Mouse (Mus musculus) intestine, embryonic 16.5 days (tissue): ENCODE results near the gene Cog3. TPM values are rescaled to one million over a fixed set of nuclear protein-coding genes. Genes with fewer than 3 reads are reported as not detected.

Experiments
- ATAC-seq: fragments of 200-750 bp; cut with Nextera tagmentation; 2 replicates; pipeline ENCODE4 v1.8.0; 2017; ENCODE audit warnings: moderate TSS enrichment, moderate library complexity
- H3K27ac ChIP-seq: fragments of 300-500 bp; sonication (generic); 2 replicates; pipeline ENCODE4 v1.5.1; 2014; ENCODE audit warnings: mild to moderate bottlenecking, low read length
- H3K27me3 ChIP-seq: fragments of 300-500 bp; sonication (generic); replicated peaks from 2 replicates; pipeline ENCODE4 v1.6.1; 2014; ENCODE audit warnings: low read length, control low read depth, mixed read lengths; ENCODE audit not compliant: control insufficient read depth, insufficient read depth
- H3K36me3 ChIP-seq: fragments of 300-500 bp; sonication (generic); 2 replicates; pipeline ENCODE4 v1.6.1; 2014; ENCODE audit warnings: low read length, control low read depth; ENCODE audit not compliant: control insufficient read depth, insufficient read depth
- H3K4me1 ChIP-seq: fragments of 300-500 bp; sonication (generic); 2 replicates; pipeline ENCODE4 v1.6.1; 2014; ENCODE audit warnings: low read length, control low read depth, mixed read lengths; ENCODE audit not compliant: control insufficient read depth, insufficient read depth
- H3K4me2 ChIP-seq: fragments of 300-500 bp; sonication (generic); 2 replicates; pipeline ENCODE4 v1.6.1; 2014; ENCODE audit warnings: low read depth, low read length, control low read depth
- H3K4me3 ChIP-seq: fragments of 300-500 bp; sonication (generic); 2 replicates; pipeline ENCODE4 v1.5.1; 2014; ENCODE audit warnings: mild to moderate bottlenecking, low read length
- H3K9ac ChIP-seq: fragments of 300-500 bp; sonication (generic); 2 replicates; pipeline ENCODE4 v1.6.1; 2014; ENCODE audit warnings: low read depth, low read length
- H3K9me3 ChIP-seq: fragments of 300-500 bp; sonication (generic); 2 replicates; pipeline ENCODE4 v1.6.1; 2016; ENCODE audit warnings: low read length, control low read depth; ENCODE audit not compliant: control insufficient read depth
- WGBS: fragments of 180-500 bp; shearing (Covaris S2); extraction: QIAGEN DNeasy Blood & Tissue Kit; methylation state at CpG from one replicate; pipeline ENCODE4 v1.1.7; 2014; 5-methylcytosine and 5-hydroxymethylcytosine counted together
- polyA plus RNA-seq: library from polyadenylated mRNA; unstranded; fragments of >200 nt; fragmentation: Nextera tagmentation; extraction: Ambion mirVana; gene quantifications from 2 replicates; pipeline ENCODE4 v1.2.1, GENCODE M21; 2015

The Cog3 gene
- polyA plus RNA-seq, 1 experiment from 2014 or later, result 16.5 TPM

- Histone ChIP-seq H3K9ac (no peak overlapping the region), H3K4me1 (no peaks in the 10 kb centered on the region), H3K27me3 (no peaks in the 10 kb centered on the region), H3K36me3 (no peaks in the 10 kb centered on the region), H3K9me3 (no peaks in the 10 kb centered on the region), H3K4me3 (no peak overlapping the region), H3K4me2 (no peak overlapping the region), H3K27ac (no peak overlapping the region)
- WGBS, result 57% methylated on average over 6 of the region's 6 CpGs
- ATAC-seq, result no peak
Measured at GRCm38 (mm10) chr14:75676316-75676715, 78.0 kb downstream of the Cog3 start.

- no peak overlapping the region for H3K9ac ChIP-seq
- WGBS, result 87% methylated on average over 1 of the region's 1 CpGs
- H3K4me3 ChIP-seq, result no peak overlapping the region
- no peaks in the 10 kb centered on the region for H3K9me3 ChIP-seq
- no peak overlapping the region for H3K27ac ChIP-seq
- H3K4me2 ChIP-seq, result no peak overlapping the region
- H3K36me3 ChIP-seq, result no peaks in the 10 kb centered on the region
- no peaks in the 10 kb centered on the region for H3K27me3 ChIP-seq
- ATAC-seq, result no peak
- no peaks in the 10 kb centered on the region for H3K4me1 ChIP-seq
Measured at GRCm38 (mm10) chr14:75669085-75669645, 85.2 kb downstream of the Cog3 start.

- no peak overlapping the region for H3K27ac ChIP-seq
- no peak overlapping the region for H3K4me2 ChIP-seq
- no peak overlapping the region for H3K4me3 ChIP-seq
- ATAC-seq, result no peak
- 87% methylated on average over 2 of the region's 2 CpGs for WGBS
- H3K27me3 ChIP-seq, result no peaks in the 10 kb centered on the region
- H3K9me3 ChIP-seq, result no peaks in the 10 kb centered on the region
- H3K36me3 ChIP-seq, result no peaks in the 10 kb centered on the region
- no peaks in the 10 kb centered on the region for H3K4me1 ChIP-seq
- H3K9ac ChIP-seq, result no peak overlapping the region
Measured at GRCm38 (mm10) chr14:75665430-75666180, 88.7 kb downstream of the Cog3 start.

- Histone ChIP-seq H3K27ac (no peak overlapping the region), H3K27me3 (no peaks in the 10 kb centered on the region), H3K9ac (no peak overlapping the region), H3K4me1 (no peaks in the 10 kb centered on the region), H3K36me3 (no peaks in the 10 kb centered on the region), H3K9me3 (no peaks in the 10 kb centered on the region), H3K4me2 (no peak overlapping the region), H3K4me3 (no peak overlapping the region)
- ATAC-seq, result no peak
- 55% methylated on average over 8 of the region's 8 CpGs for WGBS
Measured at GRCm38 (mm10) chr14:75661548-75661947, 92.8 kb downstream of the Cog3 start.

GRCm38 (mm10) chr14:75660936-75661335 is 93.4 kb downstream of the Cog3 start:
- 75% methylated on average over 6 of the region's 6 CpGs for WGBS
- H3K27ac ChIP-seq, result no peak overlapping the region
- H3K4me1 ChIP-seq, result no peaks in the 10 kb centered on the region
- H3K4me2 ChIP-seq, result no peak overlapping the region
- H3K9me3 ChIP-seq, result no peaks in the 10 kb centered on the region
- H3K9ac ChIP-seq, result no peak overlapping the region
- no peak for ATAC-seq
- no peaks in the 10 kb centered on the region for H3K27me3 ChIP-seq
- no peaks in the 10 kb centered on the region for H3K36me3 ChIP-seq
- H3K4me3 ChIP-seq, result no peak overlapping the region

Other genes with a start within 250 kb of the Cog3 start
- gene Spert, start 161.4 kb downstream of the Cog3 start, polyA plus RNA-seq, result not detected in 2 replicates
- gene Erich6b, start 112.3 kb downstream of the Cog3 start, polyA plus RNA-seq, result not detected in 2 replicates
- 2.1 and 2.4 TPM in 2 replicates for gene Slc25a30, start 32.5 kb upstream of the Cog3 start, polyA plus RNA-seq
- 829 and 857 TPM in 2 replicates for gene Tpt1, start 90.6 kb upstream of the Cog3 start, polyA plus RNA-seq
- gene Kctd4, start 200.5 kb upstream of the Cog3 start, polyA plus RNA-seq, result 0.42 and 0.44 TPM in 2 replicates